Mouse (Mus musculus) cortical plate, adult 2 months (tissue): ENCODE measurements around the gene Drg1.

Experiments used
- CTCF ChIP-seq: fragments of 200-500 bp; IDR thresholded peaks from 2 replicates; pipeline ENCODE4 v1.5.1; 2011; ENCODE audit warnings: mild to moderate bottlenecking, control low read depth, low read length; ENCODE audit not compliant: insufficient read depth; ENCODE audit errors: extremely low read depth
- POLR2A ChIP-seq: fragments of 200-500 bp; IDR thresholded peaks from 2 replicates; pipeline ENCODE4 v1.6.1; 2011; ENCODE audit warnings: mild to moderate bottlenecking, low read length, control low read depth; ENCODE audit not compliant: insufficient read depth; ENCODE audit errors: extremely low read depth

DNA sequence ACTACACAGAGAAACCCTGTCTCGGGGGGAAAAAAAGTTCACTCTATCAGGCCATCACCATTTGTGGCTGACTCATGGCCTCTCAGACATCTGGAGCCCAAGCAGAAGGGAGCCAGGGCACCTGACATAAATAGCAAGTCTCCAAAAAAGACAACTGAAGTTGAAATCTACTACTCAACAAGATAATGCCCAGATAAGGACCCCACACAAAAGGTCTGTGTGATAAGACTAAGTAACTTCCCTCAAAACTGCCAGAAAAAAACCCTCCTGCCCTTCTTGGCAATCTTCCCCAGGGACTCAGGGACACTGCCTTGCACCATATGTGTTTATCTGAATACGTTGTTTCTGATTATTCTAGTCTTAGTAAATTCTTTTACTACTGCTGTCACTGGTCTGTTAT is 13.5 kb upstream of the Drg1 start:
- TF ChIP-seq CTCF (no peak), POLR2A (no peak)
